Mouse (Mus musculus) cerebellum, adult 11 months (tissue): ENCODE measurements around the gene Dnajb6.
"Not testable (repeated sequence)": the region's sequence is repeated elsewhere in the genome, so short reads cannot be mapped to it uniquely, and the experiment has no call there.

Source experiments
- DNase-seq: peaks from one replicate; pipeline ENCODE4 v3.0.0; 2022

Gene Dnajb6

DNA sequence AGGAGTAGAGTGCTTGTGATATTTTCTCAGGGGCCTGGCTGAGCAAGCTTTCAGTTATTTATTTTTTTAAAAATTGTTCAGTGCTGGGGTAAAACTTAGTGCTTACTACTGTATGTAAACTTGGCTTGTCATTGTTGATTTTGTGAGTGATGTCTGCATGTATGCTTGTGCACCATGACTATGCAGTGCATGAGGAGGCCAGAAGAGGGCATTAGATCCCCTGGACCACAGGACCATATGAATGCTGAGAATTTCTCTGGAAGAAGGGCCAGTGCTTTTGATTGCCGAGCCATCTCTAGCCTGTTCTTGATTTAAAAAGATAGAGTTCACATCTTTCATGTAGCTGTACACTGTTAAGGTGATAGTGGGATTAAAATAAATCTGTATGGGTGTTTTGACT lies 35.4 kb downstream of the Dnajb6 start:
- no peak for DNase-seq

DNA sequence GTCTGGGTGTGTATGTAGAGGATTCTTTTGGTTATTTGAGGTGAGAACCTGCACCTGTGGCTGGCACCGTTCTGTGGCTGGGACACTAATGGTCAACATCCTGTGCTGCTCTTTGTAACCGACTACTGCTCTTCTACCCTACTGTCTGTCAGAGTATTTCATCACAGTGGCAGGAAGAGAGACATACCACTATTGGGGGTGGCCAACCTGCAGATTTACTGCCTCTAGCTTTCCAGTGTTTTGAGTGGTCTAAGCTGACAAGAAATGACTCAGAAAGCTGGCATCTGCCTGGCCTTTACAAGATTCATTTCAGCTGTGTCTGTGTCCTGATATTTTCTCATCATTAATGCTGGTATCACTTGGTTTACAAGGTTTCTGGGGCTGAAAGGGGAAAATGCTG lies 36.5 kb downstream of the Dnajb6 start:
- DNase-seq: no peak

DNA sequence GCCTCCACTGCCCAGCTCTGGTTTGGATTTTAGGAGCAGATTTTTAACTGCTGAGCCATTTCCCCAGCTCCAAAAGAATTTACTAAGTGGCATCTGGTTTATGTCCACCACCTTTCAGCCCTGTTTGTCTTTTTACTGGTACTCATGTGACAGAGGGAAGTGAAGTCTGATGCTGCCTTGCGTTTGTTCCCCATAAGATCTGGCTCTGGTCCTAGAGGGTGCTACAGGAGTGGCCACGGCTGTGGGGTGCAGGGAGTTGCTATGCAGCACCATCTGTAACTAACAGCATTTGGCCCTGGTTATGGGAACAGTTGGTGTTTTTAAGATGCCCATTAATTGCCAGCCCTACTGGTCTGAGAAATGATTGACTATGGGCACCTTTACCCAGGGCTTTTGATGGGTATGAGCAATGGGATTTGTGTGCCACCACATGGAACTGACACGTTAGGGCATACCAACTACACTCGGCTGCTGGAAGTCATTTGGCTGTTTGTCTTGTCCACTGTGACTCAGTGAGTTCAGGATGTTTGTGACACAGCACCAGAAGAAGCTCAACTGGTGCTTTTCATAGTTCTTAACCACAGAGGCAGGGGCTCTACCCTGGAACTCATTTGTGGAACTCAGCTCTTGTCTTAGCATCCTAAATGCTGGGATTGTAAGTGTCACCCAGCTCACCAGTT lies 37.3 kb downstream of the Dnajb6 start:
- DNase-seq: peak; percentile 65

DNA sequence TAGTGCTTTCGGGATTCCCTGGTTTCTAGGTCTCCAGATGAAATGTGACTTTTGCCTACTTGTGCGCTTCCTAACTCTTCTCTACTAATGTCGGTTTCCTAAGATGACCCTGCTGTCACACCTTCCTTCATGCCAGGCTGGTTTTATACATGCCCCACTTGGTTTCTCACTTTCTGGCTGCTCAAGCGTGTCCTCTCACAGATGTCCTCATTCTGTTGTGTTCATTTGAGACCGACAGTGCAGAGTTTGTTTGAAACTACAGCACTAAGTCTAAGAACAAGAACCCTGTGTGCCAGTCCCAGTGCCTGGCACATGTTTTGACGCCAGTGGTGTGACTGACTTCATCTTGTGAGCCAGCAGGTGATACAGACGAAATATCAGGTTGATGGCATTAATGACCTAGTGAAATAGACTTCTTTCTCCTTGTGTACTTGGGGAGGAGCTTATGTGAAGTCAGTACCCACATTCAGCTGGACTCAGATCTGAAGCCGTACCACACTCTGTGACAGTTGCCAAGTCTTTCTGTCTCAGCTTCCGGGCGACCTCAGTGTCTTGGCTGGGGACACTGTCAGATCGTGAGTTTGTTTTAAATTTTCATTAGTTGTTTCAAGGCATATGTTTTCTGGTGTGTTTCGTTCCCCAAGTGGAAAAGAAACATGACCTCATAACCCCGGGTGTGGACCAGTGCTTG lies 38.1 kb downstream of the Dnajb6 start:
- DNase-seq: no peak

DNA sequence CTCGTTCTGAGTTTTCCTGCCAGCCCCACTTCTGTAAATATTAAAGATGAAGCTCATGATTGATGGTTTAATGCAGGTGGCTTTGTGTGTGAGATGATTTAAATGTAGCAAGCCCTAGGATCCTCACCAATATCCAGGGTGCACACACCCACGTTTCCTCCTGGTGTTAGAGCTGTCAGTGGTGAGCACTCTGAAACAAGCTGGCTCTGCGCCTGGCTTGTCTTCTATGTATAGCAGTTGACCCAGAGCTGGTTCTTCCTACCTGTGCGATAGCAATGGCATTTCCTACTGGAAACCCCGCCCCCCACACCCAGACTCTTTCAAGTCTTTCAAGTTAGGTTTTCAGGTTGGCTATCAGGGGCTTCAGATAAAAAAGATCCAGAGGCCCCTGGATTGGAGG lies 39.9 kb downstream of the Dnajb6 start:
- no peak for DNase-seq

DNA sequence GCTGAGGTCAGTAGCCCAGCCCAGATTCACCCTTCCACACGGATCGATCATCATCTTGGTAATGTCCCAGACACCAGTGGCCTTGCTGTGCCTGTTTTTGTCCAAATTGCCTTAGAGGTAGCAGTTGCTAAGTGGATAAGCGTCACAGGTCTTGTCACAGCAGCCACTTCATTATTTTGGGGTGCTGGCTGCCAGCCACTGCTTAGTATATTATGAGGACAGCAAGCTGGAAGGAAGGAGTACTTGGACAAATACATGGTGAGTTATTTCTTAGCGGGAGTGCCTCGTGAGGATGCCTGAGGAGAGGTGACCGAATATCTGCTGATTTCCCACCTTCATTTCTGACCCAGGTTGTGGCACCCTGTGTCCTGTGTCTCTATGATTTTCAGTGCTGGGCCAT lies 42.5 kb downstream of the Dnajb6 start:
- no peak for DNase-seq

DNA sequence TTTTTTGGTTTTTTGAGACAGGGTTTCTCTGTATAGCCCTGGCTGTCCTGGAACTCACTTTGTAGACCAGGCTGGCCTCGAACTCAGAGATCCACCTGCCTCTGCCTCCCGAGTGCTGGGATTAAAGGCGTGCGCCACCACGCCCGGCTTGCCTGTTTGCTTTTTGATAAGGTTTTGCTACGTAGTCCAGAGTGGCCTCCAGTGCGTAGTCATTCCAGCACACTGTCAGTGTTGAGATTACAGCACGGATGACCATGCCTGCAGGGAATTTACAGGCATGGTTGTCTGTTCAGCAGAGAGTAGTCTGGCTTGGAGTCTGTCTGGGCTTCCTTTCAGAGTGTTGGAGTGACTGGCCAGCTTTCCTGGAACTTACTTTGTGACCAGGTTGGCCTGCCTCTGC lies 44.2 kb downstream of the Dnajb6 start:
- DNase-seq: not testable (repeated sequence)

DNA sequence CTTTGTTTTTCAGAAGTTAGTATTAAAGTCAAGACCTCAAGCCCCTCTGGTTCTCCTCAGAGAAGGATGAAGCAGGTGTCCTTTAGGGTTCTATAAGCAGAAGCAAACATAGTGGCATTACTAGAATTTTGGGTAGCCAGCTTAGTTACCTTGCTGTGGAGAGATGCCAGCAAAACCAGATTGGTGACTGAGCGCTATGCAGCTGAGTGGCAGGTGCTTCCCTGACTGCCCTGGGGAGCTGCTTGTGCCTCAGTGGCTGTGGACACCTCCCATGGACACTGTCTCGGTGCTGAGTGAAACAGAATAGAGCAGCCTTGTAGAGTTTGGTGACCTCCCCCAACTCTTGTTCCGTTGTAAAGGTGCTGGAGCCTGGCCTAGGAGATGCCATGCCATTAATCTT lies 46.8 kb downstream of the Dnajb6 start:
- no peak for DNase-seq

DNA sequence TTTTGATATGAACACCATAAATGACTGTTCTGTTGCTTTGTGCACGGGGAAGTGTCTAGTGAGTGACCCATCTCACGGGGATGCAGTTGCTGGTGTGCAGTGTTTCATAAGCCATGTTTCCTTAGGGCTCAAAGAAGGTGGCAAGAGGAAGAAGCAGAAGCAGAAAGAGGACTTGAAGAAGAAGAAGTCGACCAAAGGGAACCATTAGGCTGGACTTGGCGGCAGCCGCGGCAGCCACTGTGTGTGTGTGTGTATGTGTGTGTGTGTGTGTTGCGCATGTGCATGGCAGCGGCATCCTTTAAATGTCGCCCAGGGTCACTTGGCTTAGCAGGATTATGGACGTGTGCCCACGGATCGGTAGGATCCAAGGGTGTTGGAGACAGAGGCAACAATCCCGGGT lies 49.4 kb downstream of the Dnajb6 start:
- not testable (repeated sequence) for DNase-seq

DNA sequence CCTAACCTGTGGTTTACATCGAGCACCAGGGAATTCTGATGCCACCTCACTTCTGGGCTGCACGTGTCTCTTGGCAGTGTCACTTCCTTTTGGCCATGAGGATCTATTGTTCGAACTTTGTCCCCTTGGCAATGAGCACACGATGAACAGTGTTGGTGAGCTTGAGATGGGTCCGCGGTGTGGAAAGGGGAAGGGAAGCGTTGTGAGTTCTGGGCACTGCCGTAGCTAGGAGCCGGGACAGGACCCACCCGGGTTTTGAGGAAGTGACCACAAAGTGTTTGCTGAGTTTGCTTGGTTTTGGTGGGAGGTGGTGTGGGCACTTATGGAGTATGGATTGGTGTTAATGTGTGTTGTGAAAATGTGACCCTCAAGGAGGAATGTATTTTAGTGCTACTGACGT lies 50.5 kb downstream of the Dnajb6 start:
- DNase-seq: not testable (repeated sequence)

DNA sequence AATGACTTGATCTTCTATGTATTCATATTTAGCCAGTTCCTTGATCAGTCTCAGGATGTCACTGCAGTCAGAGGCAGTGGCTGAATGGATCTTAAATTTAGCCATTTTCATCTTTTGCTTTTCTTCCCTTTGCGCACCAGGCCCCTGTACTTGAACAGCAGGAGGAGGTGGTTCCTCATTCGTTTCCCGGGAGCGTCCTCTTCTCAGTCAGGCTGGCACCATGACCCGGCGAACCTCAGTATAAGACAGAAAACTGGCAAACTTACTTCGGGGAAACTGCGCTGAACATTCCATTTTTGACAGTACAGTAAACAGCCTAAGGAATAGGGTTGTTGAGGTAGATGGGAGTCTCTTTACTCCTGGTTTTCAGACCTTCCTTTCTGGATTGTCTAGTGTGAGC lies 59.4 kb downstream of the Dnajb6 start:
- not testable (repeated sequence) for DNase-seq

DNA sequence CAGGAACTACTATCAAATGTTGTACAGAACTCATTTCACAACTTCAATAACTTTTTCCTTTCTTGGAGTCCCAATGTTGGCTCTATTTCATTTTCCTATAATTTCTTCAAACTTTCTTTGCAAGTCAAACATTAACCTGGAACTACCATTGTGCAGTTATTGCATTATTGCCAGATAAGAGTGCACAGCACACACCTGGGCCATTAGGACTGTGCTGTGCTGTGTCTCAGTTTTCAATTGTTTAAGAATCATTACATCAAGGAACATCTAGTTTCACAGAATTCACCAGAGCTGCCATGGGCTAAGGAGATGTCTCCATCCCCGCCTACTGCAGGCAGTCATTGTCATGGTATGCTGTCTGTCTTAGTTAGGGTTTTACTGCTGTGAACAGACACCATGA lies 73.5 kb downstream of the Dnajb6 start:
- DNase-seq: no peak

DNA sequence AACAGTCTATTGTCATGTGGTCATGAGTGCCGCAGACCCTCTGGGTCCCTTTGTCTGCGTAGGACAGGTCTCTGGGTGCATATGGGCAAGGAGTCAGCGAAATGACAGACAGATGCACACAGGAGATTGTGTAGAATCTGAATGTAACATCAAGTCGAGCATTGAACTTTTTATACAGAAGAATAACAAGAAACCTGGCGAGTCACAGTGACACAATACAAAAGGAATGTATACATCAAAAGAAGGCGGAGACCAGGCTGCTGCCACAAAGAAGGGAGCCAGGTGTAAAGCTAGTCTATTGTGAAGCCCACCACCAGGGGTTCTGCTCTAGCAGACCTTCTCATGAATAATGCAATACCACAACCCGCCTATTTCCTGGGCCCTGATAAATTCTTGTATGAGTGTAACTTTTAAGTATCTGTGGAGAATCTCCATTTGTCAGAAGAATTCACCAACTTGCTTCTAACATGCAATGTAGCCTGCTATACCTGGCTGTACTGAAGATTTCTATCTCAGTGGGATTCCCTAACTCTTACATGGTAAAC lies 76.0 kb downstream of the Dnajb6 start:
- not testable (repeated sequence) for DNase-seq

DNA sequence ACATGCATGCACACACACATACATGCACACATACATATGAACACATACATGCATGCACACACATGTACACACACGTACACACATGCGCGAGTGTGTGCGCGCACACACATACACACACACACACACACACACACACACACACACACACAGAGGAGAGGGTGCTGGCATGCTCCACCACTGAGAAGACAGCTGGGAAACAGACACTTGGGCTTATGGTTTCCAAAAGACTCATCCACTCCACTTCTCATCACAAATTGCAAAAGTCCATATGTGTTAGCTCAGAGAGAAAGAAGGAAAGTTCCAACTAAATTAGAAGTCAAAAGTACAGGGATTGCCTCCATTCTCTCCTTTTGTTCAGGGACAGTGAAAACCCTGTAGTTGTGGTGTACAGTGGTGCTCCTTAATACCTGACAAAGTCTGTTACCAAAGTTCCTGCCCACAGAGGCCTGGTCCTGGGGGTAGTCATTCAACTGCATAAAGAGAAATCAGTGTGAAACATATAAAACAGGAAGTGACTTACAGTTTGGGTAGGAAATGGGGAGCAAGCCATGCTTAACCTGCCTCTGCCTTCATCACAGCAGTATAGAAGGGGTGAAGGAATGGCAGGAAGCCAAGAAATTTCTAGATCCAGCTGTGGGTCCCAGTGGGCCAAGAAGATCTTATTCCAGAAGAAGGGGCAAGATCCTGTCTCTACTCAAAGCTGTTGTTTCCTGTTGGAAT lies 81.2 kb downstream of the Dnajb6 start:
- no peak for DNase-seq

DNA sequence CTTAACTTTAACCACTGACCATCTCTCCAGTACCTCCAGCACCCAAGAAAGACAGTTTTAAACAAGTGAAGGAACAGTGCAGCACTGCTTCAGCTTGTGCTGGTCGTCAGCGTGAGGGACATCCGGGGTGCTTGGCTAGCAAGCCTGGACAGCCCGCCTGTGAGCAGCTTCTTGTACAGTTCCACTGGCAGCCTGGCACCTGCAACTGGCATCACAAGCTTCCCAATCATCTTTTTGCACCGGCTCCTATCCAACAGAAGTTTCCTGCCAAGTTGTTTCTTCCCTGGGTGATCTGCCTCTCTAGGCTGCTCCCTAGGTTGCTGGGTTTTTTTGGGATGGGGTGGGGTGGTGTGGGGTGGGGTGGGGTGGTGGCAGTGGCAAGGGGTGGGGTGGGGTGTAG lies 81.9 kb downstream of the Dnajb6 start:
- DNase-seq: no peak

DNA sequence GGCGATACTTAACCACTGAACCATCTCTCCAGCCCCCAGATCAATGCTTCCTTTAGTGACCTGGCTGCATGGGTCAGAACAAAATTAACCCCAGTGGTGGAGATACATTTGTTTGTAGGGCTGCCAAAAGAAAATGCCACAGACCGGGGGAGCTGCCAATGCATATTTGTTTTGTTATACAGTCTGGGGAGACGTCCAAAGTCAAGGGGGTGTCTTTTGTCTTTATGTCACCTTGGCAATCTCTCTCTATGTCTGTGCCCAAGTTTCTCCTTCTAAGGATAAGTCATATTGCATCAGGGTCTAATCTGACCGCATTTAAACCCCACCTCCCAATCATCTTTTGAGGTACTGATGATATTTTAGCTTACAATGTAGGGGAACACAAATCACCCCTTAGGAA lies 82.8 kb downstream of the Dnajb6 start:
- DNase-seq: no peak

DNA sequence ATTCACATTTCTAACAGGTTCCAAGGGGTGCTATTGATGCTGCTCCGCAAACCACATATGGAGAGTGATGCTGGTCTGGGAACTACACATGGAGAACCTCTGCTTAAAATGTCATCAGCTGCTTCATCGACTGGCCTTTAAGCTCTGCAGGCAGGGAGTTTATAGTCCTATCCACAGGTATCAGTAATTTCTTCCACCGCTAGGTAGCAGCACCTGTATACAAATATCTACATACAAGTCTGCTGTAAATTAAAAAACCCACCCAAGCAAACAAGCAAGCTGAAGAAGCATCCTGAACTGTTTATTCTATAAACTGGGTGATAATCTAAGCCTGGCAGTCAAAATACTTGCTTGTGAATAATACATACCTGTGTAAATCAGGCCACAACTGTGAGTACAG lies 89.3 kb downstream of the Dnajb6 start:
- no peak for DNase-seq

DNA sequence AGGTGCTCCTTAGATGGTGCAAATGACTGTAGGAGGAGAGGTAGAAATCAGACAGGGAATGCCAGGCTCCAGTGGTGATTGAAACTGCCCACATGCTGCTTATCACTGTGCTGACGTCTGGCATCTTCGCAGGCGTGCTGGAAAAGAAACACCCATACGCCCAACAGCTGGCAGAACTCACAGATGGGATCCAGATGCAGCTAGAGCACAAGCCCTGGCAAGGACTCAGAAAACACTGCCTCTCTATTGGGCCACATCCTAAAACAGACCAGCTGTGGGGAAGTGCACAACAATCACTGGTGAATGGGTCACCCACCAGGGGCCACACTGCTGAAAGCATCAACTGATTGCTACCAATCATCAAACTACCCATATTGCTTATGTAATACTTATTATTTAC lies 91.3 kb downstream of the Dnajb6 start:
- no peak for DNase-seq

DNA sequence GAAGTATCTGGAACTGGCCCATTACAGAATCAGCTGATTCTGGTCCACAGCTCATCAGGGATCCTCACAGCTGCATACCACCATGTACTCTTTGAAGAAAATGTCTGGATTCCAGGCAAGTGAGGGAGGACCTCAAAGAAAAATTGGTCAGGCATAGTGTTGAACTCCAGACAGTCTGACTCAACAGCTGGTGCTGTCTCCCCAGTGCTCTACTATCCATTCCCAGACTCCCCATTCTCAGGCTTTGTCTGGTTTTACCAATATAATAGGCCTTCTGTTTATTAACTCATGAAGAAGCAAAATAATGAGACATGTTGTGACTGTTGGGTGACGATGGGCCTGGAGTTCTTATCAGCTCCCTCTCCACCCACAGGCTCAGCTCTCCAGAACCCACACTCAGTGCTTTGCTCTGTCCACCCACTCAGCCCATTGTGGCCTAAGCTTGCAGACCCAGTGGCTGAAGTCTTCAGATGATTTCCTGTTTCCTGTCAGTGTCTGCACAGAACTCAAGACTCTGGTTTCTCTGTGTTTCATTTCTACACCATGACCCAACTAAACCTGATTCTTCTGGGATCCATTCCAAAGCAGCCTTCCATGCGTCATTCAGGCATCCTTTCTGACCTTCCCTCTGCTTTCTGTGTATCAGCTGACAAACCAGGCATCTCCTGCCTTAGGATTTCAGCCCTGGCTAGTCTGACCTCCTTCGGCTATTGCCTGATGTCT lies 107.1 kb downstream of the Dnajb6 start:
- DNase-seq: no peak

DNA sequence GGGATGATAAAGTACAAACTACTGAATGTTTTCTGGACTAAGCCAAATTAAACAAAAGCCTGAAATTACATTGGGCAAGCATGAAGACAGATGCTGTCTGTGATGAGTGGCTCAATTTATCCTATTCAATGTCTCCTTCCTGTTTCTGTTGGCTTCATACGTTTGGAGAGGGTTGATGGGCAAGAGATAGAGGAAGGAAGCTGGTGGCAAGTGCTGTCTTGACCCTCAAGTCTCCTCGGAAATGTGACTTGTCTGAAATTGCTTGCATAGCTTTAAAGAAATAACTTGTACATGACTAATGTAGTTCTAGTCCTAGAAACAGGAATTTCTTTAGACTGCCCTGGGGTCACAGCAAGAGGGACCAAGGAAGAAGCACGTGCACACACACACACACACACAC lies 109.5 kb downstream of the Dnajb6 start:
- DNase-seq: no peak

DNA sequence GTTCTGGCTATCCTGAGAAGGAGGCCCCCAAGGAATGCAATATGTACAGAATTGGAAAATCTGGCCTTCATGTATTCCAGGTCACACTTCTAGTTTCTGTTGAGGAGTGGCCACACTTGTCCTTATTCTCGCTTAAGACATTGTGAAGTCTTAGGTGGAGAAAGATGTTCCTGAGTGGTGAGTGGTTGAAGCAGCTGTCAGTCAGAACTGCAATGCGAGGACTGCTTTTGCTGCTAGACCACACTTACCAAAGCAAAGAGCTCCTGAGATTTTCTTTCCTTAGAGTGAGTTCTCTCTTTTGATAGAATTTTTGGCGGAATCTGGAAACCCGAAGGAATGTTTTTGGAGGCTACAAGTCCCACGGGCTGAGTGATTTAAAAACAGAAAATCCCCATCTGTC lies 112.0 kb downstream of the Dnajb6 start:
- DNase-seq: no peak

DNA sequence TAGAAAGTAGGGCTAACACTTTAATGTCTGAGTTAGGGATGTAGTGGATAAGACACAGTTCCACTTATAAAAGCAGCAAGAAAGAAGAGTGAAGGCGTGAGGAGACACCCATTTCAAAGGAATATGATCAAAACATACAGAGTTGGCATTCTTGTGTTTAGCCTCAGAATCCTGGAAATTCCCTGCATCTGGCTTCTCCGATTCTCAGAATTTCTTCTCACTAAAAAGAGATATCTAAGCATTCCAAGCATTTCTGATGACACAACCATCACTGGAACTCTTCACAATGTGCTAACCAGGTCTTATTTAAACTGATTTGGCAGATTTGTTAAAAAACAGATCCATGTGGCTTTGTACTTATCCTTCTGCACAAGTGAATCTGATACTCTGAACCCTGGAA lies 112.6 kb downstream of the Dnajb6 start:
- DNase-seq: no peak

DNA sequence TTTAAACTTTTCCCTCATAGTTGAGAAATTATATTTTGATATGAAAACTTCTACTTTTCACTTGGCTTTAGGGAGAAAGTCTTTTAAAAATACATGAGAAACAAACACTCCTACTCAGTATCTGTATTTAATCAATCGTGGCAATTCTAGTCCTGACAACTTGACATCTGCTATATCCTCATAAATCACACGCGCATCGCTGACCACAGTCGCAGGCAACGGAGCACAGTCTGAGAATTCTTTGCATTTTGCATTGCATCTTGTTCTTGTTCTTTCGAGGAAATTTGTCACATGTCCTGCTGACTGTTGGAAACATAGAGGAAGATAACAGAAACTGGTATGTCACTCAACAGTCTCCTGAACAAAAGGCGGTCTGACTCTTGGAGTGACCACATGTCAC lies 116.9 kb downstream of the Dnajb6 start:
- no peak for DNase-seq
